In genomic region chr2:24949421-24950188, GRCm38 (mm10) we compare ENCODE assay signal across 8 mouse cellular contexts. TPM values are rescaled to one million over a fixed set of nuclear protein-coding genes. Genes with fewer than 3 reads are reported as not detected.
A peak's percentile ranks its signal among the peaks of the same experiment; 100 is the strongest.
DNase-seq lines count a peak whose midpoint lies in the region; ATAC-seq lines count a peak whose summit lies in the region.

Gene Zmynd19 (plus strand): TSS chr2:24949792.

- H3K4me2 ChIP-seq in heart, embryonic 13.5 days = peak within 1 kb of the TSS; percentile 98
- peak within 1 kb of the TSS; percentile 99 for H3K4me2 ChIP-seq in liver, embryonic 12.5 days
- H3K4me2 ChIP-seq in stomach, embryonic 15.5 days = peak within 1 kb of the TSS; percentile 82

- H3K27me3 ChIP-seq in heart, embryonic 13.5 days (replicated peaks) = no peaks in the 10 kb centered on the region; the same call in 1 of the 2 replicates
- no peaks in the 10 kb centered on the region for H3K27me3 ChIP-seq in liver, embryonic 12.5 days (replicated peaks)
- H3K27me3 ChIP-seq in stomach, embryonic 15.5 days (replicated peaks) = no peaks in the 10 kb centered on the region

- H3K27ac ChIP-seq in heart, embryonic 13.5 days (replicated peaks) = peak within 1 kb of the TSS; percentile 57
- H3K27ac ChIP-seq in liver, embryonic 12.5 days = peak within 1 kb of the TSS; percentile 85
- peak within 1 kb of the TSS; percentile 36; the same call in 1 of the 2 replicates for H3K27ac ChIP-seq in stomach, embryonic 15.5 days

- peak within 1 kb of the TSS; percentile 96 for H3K9ac ChIP-seq in heart, embryonic 13.5 days
- peak within 1 kb of the TSS; percentile 89 for H3K9ac ChIP-seq in liver, embryonic 12.5 days
- H3K9ac ChIP-seq in stomach, embryonic 15.5 days = peak within 1 kb of the TSS; percentile 88

- under 1% methylated on average over 107 of the region's 108 CpGs for WGBS in heart, embryonic 13.5 days
- under 1% methylated on average over 104 of the region's 108 CpGs for WGBS in liver, embryonic 12.5 days (ENCODE audit: insufficient replicate concordance)
- under 1% methylated on average over 101 of the region's 108 CpGs for WGBS in stomach, embryonic 15.5 days

- peaks cover 17% of the 10 kb centered on the region for H3K4me1 ChIP-seq in heart, embryonic 13.5 days
- peaks cover 49% of the 10 kb centered on the region for H3K4me1 ChIP-seq in liver, embryonic 12.5 days
- 0 out of 2 replicates have a peak, but pooled peaks cover 10% of the 10 kb centered on the region for H3K4me1 ChIP-seq in stomach, embryonic 15.5 days

- no peaks in the 10 kb centered on the region for H3K9me3 ChIP-seq in heart, embryonic 13.5 days
- H3K9me3 ChIP-seq in liver, embryonic 12.5 days (replicated peaks) = no peaks in the 10 kb centered on the region
- H3K9me3 ChIP-seq in stomach, embryonic 15.5 days = no peaks in the 10 kb centered on the region

- DNase-seq in CD4-positive helper T cell, adult 2 months (ENCODE audit: low read depth, low spot score) = peak; percentile 97
- peak; percentile 93 for DNase-seq in brain, embryonic 18.5 days (ENCODE audit: low read depth, low spot score)
- DNase-seq in kidney, postnatal 10 days = peak; percentile 99
- DNase-seq in natural killer cell, adult 2 months (ENCODE audit: low spot score in 2 of 2) = peak; percentile 95 to 97

- peak within 1 kb of the TSS; percentile 97 for H3K4me3 ChIP-seq in heart, embryonic 13.5 days
- H3K4me3 ChIP-seq in liver, embryonic 12.5 days = peak within 1 kb of the TSS; percentile 95
- H3K4me3 ChIP-seq in stomach, embryonic 15.5 days (replicated peaks) = peak within 1 kb of the TSS; percentile 87

- ATAC-seq in erythroid progenitor cell, adult 5-6 weeks (replicated peaks; ENCODE audit: low FRiP score, poor library complexity, severe bottlenecking) = peak; percentile 97
- peak; percentile 99 for ATAC-seq in heart, embryonic 13.5 days (ENCODE audit: extremely low read depth, insufficient number of reproducible peaks, low FRiP score, low TSS enrichment)
- ATAC-seq in liver, embryonic 12.5 days = peak; percentile 95
- ATAC-seq in stomach, embryonic 15.5 days (ENCODE audit: insufficient read depth, low FRiP score, low read depth) = peak; percentile 99

- peaks cover 31% of the 10 kb centered on the region for H3K36me3 ChIP-seq in heart, embryonic 13.5 days
- H3K36me3 ChIP-seq in liver, embryonic 12.5 days = peaks cover 33% of the 10 kb centered on the region
- H3K36me3 ChIP-seq in stomach, embryonic 15.5 days = peaks cover 22% of the 10 kb centered on the region

RNA-seq across cellular contexts. Expression of gene Zmynd19, which starts in this region (rescaled TPM):
- total RNA-seq in erythroid progenitor cell, adult 5-6 weeks (2015; ENCODE audit: low replicate concordance) = 3.2 and 4.6 TPM in 2 replicates
- 6.6 and 13.7 TPM in 2 replicates for total RNA-seq in erythroid progenitor cell, adult 5-6 weeks (2017; ENCODE audit: low replicate concordance)
- 8.1 and 10.0 TPM in 2 replicates for polyA plus RNA-seq in heart, embryonic 13.5 days (2015; fragmentation: Nextera tagmentation; extraction: Ambion mirVana)
- polyA plus RNA-seq in liver, embryonic 12.5 days (2016; fragmentation: Nextera tagmentation; extraction: Ambion mirVana) = 19.8 and 24.0 TPM in 2 replicates
- polyA plus RNA-seq in stomach, embryonic 15.5 days (2015; fragmentation: Nextera tagmentation; extraction: Ambion mirVana) = 16.5 and 16.6 TPM in 2 replicates

Comparison
In these comparisons a context has a peak if more than half of its experiments do, and no peak if none do; other contexts are left out.
1. Peak in every context shown above with its lines: DNase-seq, ATAC-seq, H3K4me3 ChIP-seq and H3K27ac ChIP-seq.